Mouse (Mus musculus) heart, embryonic 11.5 days (tissue): ENCODE measurements around the gene Pfkfb3. TPM values are rescaled to one million over a fixed set of nuclear protein-coding genes. Genes with fewer than 3 reads are reported as not detected.

ENCODE experiments used
- ATAC-seq: fragments of 200-750 bp; cut with Nextera tagmentation; replicated peaks from 2 replicates; pipeline ENCODE4 v1.8.0; 2017; ENCODE audit warnings: moderate library complexity; ENCODE audit not compliant: insufficient number of reproducible peaks, low FRiP score, low TSS enrichment
- H3K27ac ChIP-seq: fragments of 300-500 bp; sonication (generic); 2 replicates; pipeline ENCODE4 v1.5.1; 2014; ENCODE audit warnings: mild to moderate bottlenecking, low read depth, low read length
- H3K27me3 ChIP-seq: fragments of 300-500 bp; sonication (generic); 2 replicates; pipeline ENCODE4 v1.6.1; 2014; ENCODE audit warnings: mild to moderate bottlenecking, low read length, mixed read lengths; ENCODE audit not compliant: control insufficient read depth, insufficient read depth
- H3K36me3 ChIP-seq: fragments of 300-500 bp; sonication (generic); 2 replicates; pipeline ENCODE4 v1.6.1; 2014; ENCODE audit warnings: mild to moderate bottlenecking, low read length, moderate library complexity, mixed read lengths; ENCODE audit not compliant: control insufficient read depth, insufficient read depth
- H3K4me1 ChIP-seq: fragments of 300-500 bp; sonication (generic); 2 replicates; pipeline ENCODE4 v1.6.1; 2014; ENCODE audit warnings: low read length; ENCODE audit not compliant: control insufficient read depth, insufficient read depth
- H3K4me2 ChIP-seq: fragments of 300-500 bp; sonication (generic); 2 replicates; pipeline ENCODE4 v1.6.1; 2014; ENCODE audit warnings: mild to moderate bottlenecking, moderate library complexity
- H3K4me3 ChIP-seq: fragments of 300-500 bp; sonication (generic); 2 replicates; pipeline ENCODE4 v1.5.1; 2014; ENCODE audit warnings: low read depth, low read length
- H3K9ac ChIP-seq: fragments of 300-500 bp; sonication (generic); 2 replicates; pipeline ENCODE4 v1.6.1; 2014; ENCODE audit warnings: mild to moderate bottlenecking, low read depth, low read length, moderate library complexity
- H3K9me3 ChIP-seq: fragments of 300-500 bp; sonication (generic); replicated peaks from 2 replicates; pipeline ENCODE4 v1.6.1; 2016; ENCODE audit warnings: low read length; ENCODE audit not compliant: control insufficient read depth
- WGBS: fragments of 180-500 bp; shearing (Covaris S2); extraction: QIAGEN DNeasy Blood & Tissue Kit; methylation state at CpG from one replicate; pipeline ENCODE4 v1.1.7; 2014; ENCODE audit not compliant: insufficient replicate concordance; 5-methylcytosine and 5-hydroxymethylcytosine counted together
- polyA plus RNA-seq: library from polyadenylated mRNA; unstranded; fragments of >200 nt; fragmentation: Nextera tagmentation; extraction: Ambion mirVana; gene quantifications from 2 replicates; pipeline ENCODE4 v1.2.1, GENCODE M21; 2014

Gene Pfkfb3
- polyA plus RNA-seq, 1 experiment from 2014 or later, result 17.0 TPM

GRCm38 (mm10) chr2:11448711-11449110, 105.2 kb downstream of the Pfkfb3 start:
- ATAC-seq, result no peak
- H3K4me3 ChIP-seq, result no peak overlapping the region
- no peak overlapping the region for H3K27ac ChIP-seq
- no peaks in the 10 kb centered on the region for H3K27me3 ChIP-seq
- no peaks in the 10 kb centered on the region for H3K36me3 ChIP-seq
- H3K4me2 ChIP-seq, result no peak overlapping the region
- H3K9ac ChIP-seq, result no peak overlapping the region
- H3K9me3 ChIP-seq, result no peaks in the 10 kb centered on the region
- WGBS, result 71% methylated on average over 3 of the region's 3 CpGs
- no peaks in the 10 kb centered on the region for H3K4me1 ChIP-seq

- H3K27ac ChIP-seq, result no peak overlapping the region
- H3K9me3 ChIP-seq, result no peaks in the 10 kb centered on the region
- ATAC-seq, result no peak
- 63% methylated on average over 2 of the region's 2 CpGs for WGBS
- H3K27me3 ChIP-seq, result no peaks in the 10 kb centered on the region
- H3K9ac ChIP-seq, result no peak overlapping the region
- no peaks in the 10 kb centered on the region for H3K4me1 ChIP-seq
- H3K36me3 ChIP-seq, result no peaks in the 10 kb centered on the region
- H3K4me2 ChIP-seq, result no peak overlapping the region
- no peak overlapping the region for H3K4me3 ChIP-seq
Measured at GRCm38 (mm10) chr2:11447865-11448264, 106.0 kb downstream of the Pfkfb3 start.

- no peak overlapping the region for H3K4me2 ChIP-seq
- no peaks in the 10 kb centered on the region for H3K9me3 ChIP-seq
- H3K4me3 ChIP-seq, result no peak overlapping the region
- 83% methylated on average over 3 of the region's 3 CpGs for WGBS
- no peak for ATAC-seq
- no peak overlapping the region for H3K9ac ChIP-seq
- no peaks in the 10 kb centered on the region for H3K36me3 ChIP-seq
- H3K4me1 ChIP-seq, result no peaks in the 10 kb centered on the region
- H3K27me3 ChIP-seq, result no peaks in the 10 kb centered on the region
- no peak overlapping the region for H3K27ac ChIP-seq
Measured at GRCm38 (mm10) chr2:11445722-11446121, 108.2 kb downstream of the Pfkfb3 start.

- WGBS, result 53% methylated on average over 4 of the region's 4 CpGs
Measured at GRCm38 (mm10) chr2:11441864-11442263, 112.0 kb downstream of the Pfkfb3 start.

GRCm38 (mm10) chr2:11438231-11438954, 115.5 kb downstream of the Pfkfb3 start:
- Histone ChIP-seq H3K27me3 (no peaks in the 10 kb centered on the region), H3K9ac (no peak overlapping the region), H3K9me3 (no peaks in the 10 kb centered on the region), H3K36me3 (no peaks in the 10 kb centered on the region), H3K4me2 (no peak overlapping the region), H3K4me3 (no peak overlapping the region), H3K4me1 (no peaks in the 10 kb centered on the region), H3K27ac (no peak overlapping the region)
- WGBS, result 74% methylated on average over 12 of the region's 12 CpGs
- no peak for ATAC-seq

More at GRCm38 (mm10) chr2:11441864-11442263, 112.0 kb downstream of the Pfkfb3 start:
- H3K4me3 ChIP-seq, result no peak overlapping the region
- no peaks in the 10 kb centered on the region for H3K27me3 ChIP-seq
- no peak for ATAC-seq
- no peak overlapping the region for H3K4me2 ChIP-seq
- no peaks in the 10 kb centered on the region for H3K36me3 ChIP-seq
- no peaks in the 10 kb centered on the region for H3K4me1 ChIP-seq
- H3K9ac ChIP-seq, result no peak overlapping the region
- no peak overlapping the region for H3K27ac ChIP-seq
- no peaks in the 10 kb centered on the region for H3K9me3 ChIP-seq

GRCm38 (mm10) chr2:11436353-11436752, 117.5 kb downstream of the Pfkfb3 start:
- no peak for ATAC-seq
- H3K27ac ChIP-seq, result no peak overlapping the region
- no peak overlapping the region for H3K4me2 ChIP-seq
- H3K9me3 ChIP-seq, result no peaks in the 10 kb centered on the region
- 89% methylated on average over 11 of the region's 11 CpGs for WGBS
- no peaks in the 10 kb centered on the region for H3K27me3 ChIP-seq
- no peaks in the 10 kb centered on the region for H3K4me1 ChIP-seq
- H3K9ac ChIP-seq, result no peak overlapping the region
- H3K36me3 ChIP-seq, result no peaks in the 10 kb centered on the region
- no peak overlapping the region for H3K4me3 ChIP-seq

- no peaks in the 10 kb centered on the region for H3K9me3 ChIP-seq
- H3K27me3 ChIP-seq, result no peaks in the 10 kb centered on the region
- no peak overlapping the region for H3K9ac ChIP-seq
- 75% methylated on average over 5 of the region's 5 CpGs for WGBS
- H3K4me3 ChIP-seq, result no peak overlapping the region
- peaks cover 9% of the 10 kb centered on the region; the same call in 1 of the 2 replicates for H3K4me1 ChIP-seq
- H3K36me3 ChIP-seq, result no peaks in the 10 kb centered on the region
- H3K4me2 ChIP-seq, result no peak overlapping the region
- H3K27ac ChIP-seq, result no peak overlapping the region
- ATAC-seq, result no peak
Measured at GRCm38 (mm10) chr2:11433353-11433752, 120.5 kb downstream of the Pfkfb3 start.

GRCm38 (mm10) chr2:11429538-11429937, 124.3 kb downstream of the Pfkfb3 start:
- Histone ChIP-seq H3K4me3 (no peak overlapping the region), H3K4me2 (no peak overlapping the region), H3K27me3 (no peaks in the 10 kb centered on the region), H3K9ac (no peak overlapping the region), H3K4me1 (peaks cover 19% of the 10 kb centered on the region), H3K9me3 (no peaks in the 10 kb centered on the region), H3K27ac (peak overlapping the region; percentile 22; the same call in 1 of the 2 replicates), H3K36me3 (no peaks in the 10 kb centered on the region)
- WGBS, result 5% methylated on average over 3 of the region's 3 CpGs
- ATAC-seq, result peak; percentile 71

GRCm38 (mm10) chr2:11428621-11429020, 125.3 kb downstream of the Pfkfb3 start:
- no peak overlapping the region for H3K9ac ChIP-seq
- H3K4me1 ChIP-seq, result peaks cover 19% of the 10 kb centered on the region
- H3K4me2 ChIP-seq, result no peak overlapping the region
- no peaks in the 10 kb centered on the region for H3K27me3 ChIP-seq
- H3K27ac ChIP-seq, result no peak overlapping the region
- no peak for ATAC-seq
- H3K4me3 ChIP-seq, result no peak overlapping the region
- 74% methylated on average over 4 of the region's 4 CpGs for WGBS
- H3K36me3 ChIP-seq, result no peaks in the 10 kb centered on the region
- H3K9me3 ChIP-seq, result no peaks in the 10 kb centered on the region
